Mouse (Mus musculus) CH12.LX (cell line): ENCODE measurements around the gene Dnajb7. TPM values are rescaled to one million over a fixed set of nuclear protein-coding genes. Genes with fewer than 3 reads are reported as not detected.

Experiments used
- DNase-seq: peaks from one replicate; pipeline ENCODE4 v3.0.0-alpha.2; 2013; ENCODE audit errors: extremely low read depth
- H3K27ac ChIP-seq: 2 replicates; pipeline ENCODE4 v1.5.1; 2012; ENCODE audit warnings: low read depth, mild to moderate bottlenecking, control low read depth, moderate library complexity; ENCODE audit not compliant: insufficient read depth
- H3K27me3 ChIP-seq: replicated peaks from 2 replicates; pipeline ENCODE3; 2012; ENCODE audit warnings: inconsistent platforms
- H3K36me3 ChIP-seq, 2 experiments: replicated peaks in 1 of 2; 2 replicates each; pipeline versions ENCODE3 to v1.6.1; 2012; ENCODE audit warnings: inconsistent platforms in 1 of 2, low read length in 1 of 2, mild to moderate bottlenecking in 1 of 2, mixed read lengths in 1 of 2, moderate library complexity in 1 of 2; ENCODE audit not compliant: control insufficient read depth in 1 of 2, insufficient read depth in 1 of 2
- H3K4me1 ChIP-seq, 2 experiments: 2 replicates each; pipeline ENCODE4 v1.6.1; 2012; ENCODE audit warnings: inconsistent platforms in 1 of 2, moderate library complexity in 1 of 2; ENCODE audit not compliant: insufficient read depth in 2 of 2, control insufficient read depth in 1 of 2
- H3K4me2 ChIP-seq: 2 replicates; pipeline ENCODE4 v1.6.1; 2012; ENCODE audit warnings: low read depth, mild to moderate bottlenecking, control low read depth; ENCODE audit not compliant: poor library complexity, insufficient read depth, severe bottlenecking
- H3K4me3 ChIP-seq, 3 experiments: fragments of 150-350 bp in 1 of 3; sonication (generic) in 1 of 3; replicated peaks in 1 of 3; 2 replicates each; pipeline versions ENCODE3 to v1.5.1; 2011 to 2012; ENCODE audit warnings: low read depth in 2 of 3, low read length in 2 of 3, mild to moderate bottlenecking in 2 of 3, moderate library complexity in 2 of 3, control low read depth in 1 of 3, improper control_type of control experiment in 1 of 3, inconsistent platforms in 1 of 3, mixed read lengths in 1 of 3; ENCODE audit not compliant: poor library complexity in 1 of 3
- H3K79me2 ChIP-seq: replicated peaks from 2 replicates; pipeline ENCODE4 v1.6.1; 2012; ENCODE audit warnings: mild to moderate bottlenecking, moderate library complexity; ENCODE audit not compliant: control insufficient read depth, poor library complexity, insufficient read depth, severe bottlenecking; ENCODE audit errors: extremely low read depth
- H3K9ac ChIP-seq: 2 replicates; pipeline ENCODE4 v1.6.1; 2012; ENCODE audit warnings: low read depth, mild to moderate bottlenecking, control low read depth, moderate library complexity; ENCODE audit not compliant: insufficient read depth
- H3K9me3 ChIP-seq: replicated peaks from 2 replicates; pipeline ENCODE3; 2012; ENCODE audit warnings: low read length, inconsistent platforms, mixed read lengths
- CHD1 ChIP-seq: IDR thresholded peaks from 2 replicates; pipeline ENCODE4 v1.6.1; 2012; ENCODE audit warnings: low read depth, low read length, improper control_type of control experiment, inconsistent platforms
- CHD2 ChIP-seq: IDR thresholded peaks from 2 replicates; pipeline ENCODE4 v1.6.1; 2011; ENCODE audit warnings: low read length, improper control_type of control experiment
- CTCF ChIP-seq, 2 experiments: IDR thresholded peaks in 1 of 2; conservative IDR thresholded peaks in 1 of 2; 2 replicates each; pipeline ENCODE4 v1.5.1; 2011 to 2012; ENCODE audit warnings: low read depth in 2 of 2, low read length in 2 of 2, improper control_type of control experiment in 1 of 2, inconsistent platforms in 1 of 2, mild to moderate bottlenecking in 1 of 2, moderate library complexity in 1 of 2
- E2F4 ChIP-seq: IDR thresholded peaks from 2 replicates; pipeline ENCODE4 v1.6.1; 2011; ENCODE audit warnings: low read depth, low read length, improper control_type of control experiment; ENCODE audit not compliant: insufficient replicate concordance
- ELF1 ChIP-seq: IDR thresholded peaks from 2 replicates; pipeline ENCODE4 v1.6.1; 2014; ENCODE audit warnings: low read depth, mild to moderate bottlenecking, inconsistent platforms, low read length, improper control_type of control experiment
- GABPA ChIP-seq: IDR thresholded peaks from 2 replicates; pipeline ENCODE4 v1.6.1; 2012; ENCODE audit warnings: low read depth, low read length, improper control_type of control experiment, inconsistent platforms; ENCODE audit not compliant: insufficient replicate concordance
- IRF4 ChIP-seq: IDR thresholded peaks from 2 replicates; pipeline ENCODE4 v1.6.1; 2014; ENCODE audit warnings: low read depth, mild to moderate bottlenecking, inconsistent platforms, low read length, improper control_type of control experiment
- JUN ChIP-seq: IDR thresholded peaks from 2 replicates; pipeline ENCODE4 v1.6.1; 2011; ENCODE audit warnings: low read depth, mild to moderate bottlenecking, low read length, improper control_type of control experiment, moderate library complexity; ENCODE audit not compliant: insufficient read depth
- KAT2A ChIP-seq: IDR thresholded peaks from 2 replicates; pipeline ENCODE4 v1.6.1; 2012; ENCODE audit warnings: low read length, improper control_type of control experiment, inconsistent platforms; ENCODE audit not compliant: insufficient replicate concordance
- MAX ChIP-seq: IDR thresholded peaks from 2 replicates; pipeline ENCODE4 v1.6.1; 2011; ENCODE audit warnings: low read length, improper control_type of control experiment
- MXI1 ChIP-seq: IDR thresholded peaks from 2 replicates; pipeline ENCODE4 v1.6.1; 2011; ENCODE audit warnings: mild to moderate bottlenecking, low read depth, low read length, improper control_type of control experiment
- MYC ChIP-seq: IDR thresholded peaks from 2 replicates; pipeline ENCODE4 v1.6.1; 2011; ENCODE audit warnings: low read depth, mild to moderate bottlenecking, improper control_type of control experiment, low read length
- NELFE ChIP-seq: IDR thresholded peaks from 2 replicates; pipeline ENCODE4 v1.6.1; 2011; ENCODE audit warnings: low read depth, low read length, improper control_type of control experiment
- PAX5 ChIP-seq: IDR thresholded peaks from 2 replicates; pipeline ENCODE4 v1.6.1; 2012; ENCODE audit warnings: low read length, inconsistent platforms, mixed read lengths
- POLR2A ChIP-seq: IDR thresholded peaks from 2 replicates; pipeline ENCODE4 v1.6.1; 2011; ENCODE audit warnings: low read depth, mild to moderate bottlenecking, improper control_type of control experiment, low read length
- POLR2AphosphoS2 ChIP-seq: IDR thresholded peaks from 2 replicates; pipeline ENCODE4 v1.6.1; 2011; ENCODE audit warnings: low read depth, low read length, improper control_type of control experiment
- RAD21 ChIP-seq: IDR thresholded peaks from 2 replicates; pipeline ENCODE4 v1.6.1; 2011; ENCODE audit warnings: low read depth, mild to moderate bottlenecking, low read length, improper control_type of control experiment, moderate library complexity
- SIN3A ChIP-seq: IDR thresholded peaks from 2 replicates; pipeline ENCODE4 v1.6.1; 2012; ENCODE audit warnings: low read length, improper control_type of control experiment, inconsistent platforms
- SMC3 ChIP-seq: IDR thresholded peaks from 2 replicates; pipeline ENCODE4 v1.6.1; 2011; ENCODE audit warnings: low read depth, low read length, improper control_type of control experiment
- USF1 ChIP-seq: IDR thresholded peaks from 2 replicates; pipeline ENCODE4 v1.6.1; 2014; ENCODE audit warnings: low read depth, mild to moderate bottlenecking, inconsistent platforms, low read length, improper control_type of control experiment
- ZC3H11A ChIP-seq: IDR thresholded peaks from 2 replicates; pipeline ENCODE4 v1.6.1; 2012; ENCODE audit warnings: low read depth, mild to moderate bottlenecking, inconsistent platforms, low read length, improper control_type of control experiment
- ZKSCAN1 ChIP-seq: IDR thresholded peaks from 2 replicates; pipeline ENCODE4 v1.6.1; 2012; ENCODE audit warnings: low read depth, inconsistent platforms, low read length, improper control_type of control experiment, borderline replicate concordance
- dilution Hi-C: fragments of 300-500 bp; cut with MboI; formaldehyde crosslinking; loops from 2 replicates; pipeline ENCODE4 v1.14.3; 2020; ENCODE audit warnings: low sequenced_read_pairs; ENCODE audit not compliant: extremely low pct_unique_long_range_greater_than_20kb, extremely low pct_ligation_motif_present
- in situ Hi-C: fragments of 300-500 bp; cut with MboI; formaldehyde crosslinking; loops from 3 replicates; pipeline ENCODE4 v1.14.3; 2019; ENCODE audit warnings: low sequenced_read_pairs, low pct_ligation_motif_present, low pct_unique_long_range_greater_than_20kb, mixed read lengths
- polyA plus RNA-seq: library from polyadenylated mRNA; unstranded; fragments of >175 nt; gene quantifications from 2 replicates; pipeline ENCODE4 v1.2.1, GENCODE M21; 2012; ENCODE audit warnings: low read depth; ENCODE audit not compliant: insufficient read length
- total RNA-seq, 2 experiments: library from RNA; depleted of rRNA; stranded (reverse); fragments of 300-350 nt in 1 of 2; fragments of >200 nt in 1 of 2; gene quantifications; 2 replicates each; pipeline ENCODE4 v1.2.3; 2012 to 2014

Dnajb7 gene
- total RNA-seq (2012; rRNA removed) (not detected in 2 replicates), total RNA-seq (2014; rRNA removed) (not detected in 2 replicates), polyA plus RNA-seq (not detected in 2 replicates)

GRCm38 (mm10) chr15:81408199-81408598, at the start of gene Dnajb7:
Dnajb7 (minus strand) TSS chr15:81408299.
- Histone ChIP-seq H3K27ac (no peak within 1 kb of the TSS), H3K4me1 (peaks cover 0 to 15% of the 10 kb centered on the region in 2 experiments; a peak in 2 of 4 replicates), H3K36me3 (peaks cover 0 to 31% of the 10 kb centered on the region in 2 experiments), H3K4me2 (no peak within 1 kb of the TSS), H3K27me3 (no peaks in the 10 kb centered on the region), H3K79me2 (peaks cover 6% of the 10 kb centered on the region; the same call in 1 of the 2 replicates), H3K9ac (no peak within 1 kb of the TSS), H3K9me3 (no peaks in the 10 kb centered on the region), H3K4me3 (no peak within 1 kb of the TSS)
- dilution Hi-C loops (no loop called here), in situ Hi-C loops (no loop called here)
- DNase-seq = no peak
- TF ChIP-seq GABPA = no peak
- no peak for TF ChIP-seq CHD1
- no peak for TF ChIP-seq ZC3H11A
- TF ChIP-seq SIN3A = no peak
- no peak for TF ChIP-seq CHD2
- no peak for TF ChIP-seq IRF4
- no peak for TF ChIP-seq JUN
- TF ChIP-seq USF1 = no peak
- TF ChIP-seq PAX5 = no peak
- no peak for TF ChIP-seq MYC
- no peak for TF ChIP-seq ZKSCAN1
- TF ChIP-seq POLR2A = no peak
- no peak for TF ChIP-seq ELF1
- TF ChIP-seq POLR2AphosphoS2 = no peak
- TF ChIP-seq MXI1 = no peak
- no peak for TF ChIP-seq NELFE
- no peak for TF ChIP-seq MAX
- no peak for TF ChIP-seq E2F4

GRCm38 (mm10) chr15:81448463-81448862, 40.4 kb upstream of the Dnajb7 start:
- Histone ChIP-seq H3K9ac (no peak overlapping the region), H3K9me3 (no peaks in the 10 kb centered on the region), H3K27ac (no peak overlapping the region), H3K79me2 (no peaks in the 10 kb centered on the region), H3K27me3 (no peaks in the 10 kb centered on the region), H3K4me3 (no peak overlapping the region), H3K4me1 (no peaks in the 10 kb centered on the region), H3K36me3 (peaks cover 42 to 75% of the 10 kb centered on the region in 2 experiments), H3K4me2 (no peak overlapping the region)
- dilution Hi-C loops (no loop called here), in situ Hi-C loops (no loop called here)
- DNase-seq = peak; percentile 63
- no peak for TF ChIP-seq SIN3A
- TF ChIP-seq CTCF (conservative IDR thresholded peaks at IDR 0.05 in 1 of 2, IDR thresholded peaks at IDR 0.05 in 1 of 2; ENCODE audit: low read depth in 2 of 2, low read length in 2 of 2) = peak; percentile 72 to 87
- no peak for TF ChIP-seq KAT2A
- TF ChIP-seq ZC3H11A = peak; percentile 8; the same call in 1 of the 2 replicates
- peak; percentile 79 for TF ChIP-seq SMC3
- peak; percentile 81 for TF ChIP-seq RAD21
